Mouse (Mus musculus) kidney, postnatal 25 days (tissue): Measurements from ENCODE around the gene Erv3.
"Not testable (repeated sequence)": the region's sequence is repeated elsewhere in the genome, so short reads cannot be mapped to it uniquely, and the experiment has no call there.

Experiments used
- DNase-seq, 2 experiments: peaks; one replicate each; pipeline ENCODE4 v3.0.0; 2021; ENCODE audit warnings: mixed read lengths in 2 of 2

The Erv3 gene

GRCm38 (mm10) chr2:131863472-131863871 lies 3.9 kb upstream of the Erv3 start:
- DNase-seq, result no peak

DNA sequence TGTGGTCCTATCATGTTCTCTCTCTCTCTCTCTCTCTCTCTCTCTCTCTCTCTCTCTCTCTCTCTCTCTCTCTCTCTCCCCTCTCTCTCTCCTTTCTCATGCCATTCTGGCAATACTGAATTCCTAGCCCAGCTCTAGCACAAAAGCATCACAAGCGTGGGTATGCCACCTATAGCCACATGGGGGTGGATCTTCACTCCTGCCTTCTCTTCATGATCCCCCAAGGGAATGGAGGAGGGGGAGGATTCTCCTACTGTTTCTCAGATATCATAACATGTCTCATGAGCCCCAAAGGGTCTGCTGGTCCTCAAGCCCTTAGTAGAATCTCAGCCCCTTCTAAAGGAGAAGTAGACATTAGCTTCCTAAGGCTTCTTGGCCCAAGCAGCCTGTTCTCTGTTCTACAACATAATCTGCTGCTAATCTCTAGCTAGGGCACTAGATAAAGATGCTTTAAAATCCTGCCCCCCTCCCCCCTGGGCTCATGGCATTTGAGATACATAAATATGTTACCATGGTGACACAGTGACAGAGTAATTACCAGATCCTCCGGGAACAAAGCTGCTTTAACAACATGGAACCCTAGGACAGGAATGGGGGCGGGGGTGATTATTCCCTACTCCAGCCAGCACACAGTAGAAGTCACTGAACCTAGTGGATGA lies 3.2 kb upstream of the Erv3 start:
- no peak for DNase-seq

- DNase-seq, result no peak
Measured at GRCm38 (mm10) chr2:131857838-131858237, 1.7 kb downstream of the Erv3 start.

DNA sequence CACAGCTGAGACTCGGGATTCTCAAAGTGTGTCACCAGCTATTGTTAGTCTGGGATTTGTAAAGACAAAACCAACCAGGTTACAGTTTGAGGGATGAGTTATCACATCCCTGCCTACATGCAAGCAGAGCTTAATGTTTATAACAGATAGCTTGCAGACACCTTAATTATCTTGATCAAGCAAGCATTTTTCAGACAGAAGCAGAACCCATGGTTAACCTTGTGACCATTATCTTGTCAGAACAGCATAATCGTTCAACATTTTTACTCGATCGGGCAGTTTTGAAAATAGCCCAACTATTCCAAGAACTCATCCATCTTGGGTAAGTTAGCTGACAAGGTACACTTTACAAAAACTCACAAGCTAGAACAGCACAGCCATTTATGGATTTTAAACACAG lies 5.8 kb downstream of the Erv3 start:
- DNase-seq, result no peak

- no peak for DNase-seq
Measured at GRCm38 (mm10) chr2:131851333-131852092, 8.0 kb downstream of the Erv3 start.

GRCm38 (mm10) chr2:131850047-131850446 lies 9.5 kb downstream of the Erv3 start:
- DNase-seq, result no peak

DNA sequence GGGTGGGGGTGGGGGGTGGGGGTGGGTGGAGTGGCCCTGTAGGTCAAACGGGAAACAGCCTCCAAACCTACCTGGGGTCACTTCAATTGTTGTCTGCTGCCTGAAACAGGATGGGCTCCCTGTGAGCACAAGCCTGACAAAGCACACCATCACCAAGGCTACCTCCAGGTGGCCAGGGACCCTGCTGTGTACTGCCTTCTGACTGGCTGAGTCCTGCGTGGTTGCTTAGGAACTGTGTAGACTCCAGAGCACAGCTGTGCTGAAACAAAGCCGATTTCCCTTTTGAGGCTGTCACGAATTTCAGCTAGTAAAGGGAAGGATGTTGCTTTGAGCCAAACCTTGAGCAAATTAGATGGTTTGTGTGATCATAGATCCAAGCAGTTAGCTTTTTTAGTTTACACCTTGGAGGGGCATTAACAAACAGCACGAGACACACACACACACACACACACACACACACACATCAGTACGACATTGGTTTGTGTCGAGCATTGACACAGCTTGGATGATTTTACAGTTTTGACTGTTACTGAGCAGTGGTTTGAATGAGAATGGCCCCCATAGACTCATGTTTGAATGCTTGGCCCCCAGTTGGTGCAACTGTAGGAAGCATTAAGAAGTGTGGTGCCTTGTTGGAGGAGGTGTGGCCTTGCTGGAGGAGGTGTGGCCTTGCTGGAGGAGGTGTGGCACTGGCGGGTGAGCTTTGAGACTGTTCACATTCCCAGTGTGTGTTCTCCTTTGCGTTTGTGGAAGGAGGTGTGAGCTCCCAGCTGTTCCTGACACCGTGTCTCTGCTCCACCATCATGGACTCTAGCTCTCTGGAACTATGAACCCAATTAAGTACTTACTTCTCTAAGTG lies 11.8 kb downstream of the Erv3 start:
- peak in 1 of 2 experiments; percentile 33 for DNase-seq

GRCm38 (mm10) chr2:131846811-131847210 lies 12.7 kb downstream of the Erv3 start:
- no peak for DNase-seq

- DNase-seq, result no peak
Measured at GRCm38 (mm10) chr2:131846132-131846710, 13.3 kb downstream of the Erv3 start.

- DNase-seq, result no peak
Measured at GRCm38 (mm10) chr2:131845671-131846070, 13.9 kb downstream of the Erv3 start.

- DNase-seq, result no peak
Measured at GRCm38 (mm10) chr2:131842568-131842967, 17.0 kb downstream of the Erv3 start.

- no peak for DNase-seq
Measured at GRCm38 (mm10) chr2:131841321-131841693, 18.2 kb downstream of the Erv3 start.

GRCm38 (mm10) chr2:131840611-131841320 lies 18.8 kb downstream of the Erv3 start:
- DNase-seq, result no peak

DNA sequence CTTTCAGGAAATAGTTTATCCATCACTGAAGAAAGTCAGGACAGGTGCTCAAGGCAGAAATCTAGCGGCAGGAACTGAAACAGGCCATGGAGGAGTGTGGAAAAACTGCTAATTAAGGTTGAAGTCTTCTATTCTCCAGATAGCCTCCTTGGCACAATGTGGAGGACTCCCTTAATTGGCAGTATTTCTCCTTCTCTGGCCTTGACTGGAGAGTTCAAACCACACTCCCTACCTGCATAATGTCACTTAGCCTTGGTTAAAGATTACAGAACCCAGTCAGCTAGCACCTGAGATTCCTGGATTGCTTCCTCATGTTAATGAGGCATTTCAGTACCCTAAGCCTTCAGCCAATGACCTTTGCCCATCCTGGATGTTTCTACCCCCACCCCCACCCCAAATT lies 25.3 kb downstream of the Erv3 start:
- DNase-seq, result peak; percentile 4 to 47

- no peak for DNase-seq
Measured at GRCm38 (mm10) chr2:131831861-131832260, 27.7 kb downstream of the Erv3 start.

DNA sequence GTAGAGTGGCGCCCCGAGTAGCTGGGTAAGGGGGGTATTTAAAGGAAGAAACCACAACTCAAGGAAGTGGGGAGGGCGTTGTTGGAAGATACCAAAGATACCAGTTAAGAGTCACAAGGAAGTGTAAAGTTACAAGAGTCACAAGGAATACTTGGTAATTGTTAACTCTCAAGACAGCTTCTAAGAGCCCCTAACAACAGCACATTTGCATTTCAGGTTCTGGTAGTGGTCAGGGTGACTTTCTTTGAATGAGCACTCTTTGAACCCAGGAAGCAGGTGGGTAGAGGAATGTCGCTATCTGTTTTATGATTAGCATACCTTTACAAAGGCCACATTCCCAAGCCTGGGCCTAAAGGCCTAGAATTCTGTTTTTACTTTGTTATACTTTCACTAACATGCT lies 28.6 kb downstream of the Erv3 start:
- DNase-seq, result not testable (repeated sequence)

- peak in 1 of 2 experiments; percentile 74 for DNase-seq
Measured at GRCm38 (mm10) chr2:131827999-131828975, 31.3 kb downstream of the Erv3 start.

GRCm38 (mm10) chr2:131827026-131827687 lies 32.4 kb downstream of the Erv3 start:
- no peak for DNase-seq

DNA sequence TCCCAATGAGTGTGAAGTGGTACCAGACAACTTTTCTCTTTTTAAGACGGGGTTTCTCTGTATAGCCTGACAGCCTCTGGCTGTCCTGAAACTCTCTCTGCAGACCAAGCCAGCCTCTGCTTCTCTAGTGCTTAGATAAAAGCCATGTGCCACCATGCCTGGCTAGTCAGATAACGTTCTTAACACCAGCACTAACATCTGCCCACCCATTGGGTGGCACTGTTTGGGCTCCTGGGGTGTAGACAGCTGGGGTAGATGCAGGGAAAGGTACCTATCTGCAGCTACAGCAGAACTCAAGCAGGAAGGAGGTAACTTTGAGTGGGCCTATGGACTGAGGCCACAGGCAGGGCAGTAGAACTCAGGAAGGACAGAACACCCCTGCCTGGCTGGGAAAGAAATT lies 34.0 kb downstream of the Erv3 start:
- no peak for DNase-seq

- DNase-seq, result no peak
Measured at GRCm38 (mm10) chr2:131823931-131824330, 35.6 kb downstream of the Erv3 start.

DNA sequence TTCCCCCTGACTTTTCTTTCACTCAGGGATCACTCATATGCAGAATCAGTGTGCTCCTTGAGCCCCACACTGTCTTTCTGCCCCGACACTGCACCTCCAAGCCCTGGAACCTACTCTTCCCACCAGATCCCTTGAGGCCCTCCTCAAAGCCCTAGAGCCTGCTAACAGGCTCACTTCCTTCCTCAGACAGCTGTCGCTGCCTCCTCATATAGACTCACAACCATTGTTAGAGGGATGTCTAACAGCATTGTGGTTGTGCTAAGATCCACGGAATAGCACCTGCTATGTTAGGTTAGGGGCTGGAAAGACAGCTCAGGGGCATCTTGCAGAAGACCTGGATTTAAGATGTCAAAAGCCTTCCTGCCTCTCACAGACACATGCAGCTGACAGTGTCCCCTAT lies 37.1 kb downstream of the Erv3 start:
- DNase-seq, result no peak
